Mouse (Mus musculus) megakaryocyte, embryonic 14.5 days (primary cell): Measurements from ENCODE around the gene Pklr.

ENCODE experiments used
- FLI1 ChIP-seq: IDR thresholded peaks from 2 replicates; pipeline ENCODE4 v1.6.1; 2012; ENCODE audit warnings: low read length, inconsistent platforms, mixed read lengths
- GATA1 ChIP-seq: IDR thresholded peaks from 3 replicates; pipeline ENCODE4 v1.6.1; 2012; ENCODE audit warnings: mixed read lengths, low read length, inconsistent platforms, borderline replicate concordance

DNA sequence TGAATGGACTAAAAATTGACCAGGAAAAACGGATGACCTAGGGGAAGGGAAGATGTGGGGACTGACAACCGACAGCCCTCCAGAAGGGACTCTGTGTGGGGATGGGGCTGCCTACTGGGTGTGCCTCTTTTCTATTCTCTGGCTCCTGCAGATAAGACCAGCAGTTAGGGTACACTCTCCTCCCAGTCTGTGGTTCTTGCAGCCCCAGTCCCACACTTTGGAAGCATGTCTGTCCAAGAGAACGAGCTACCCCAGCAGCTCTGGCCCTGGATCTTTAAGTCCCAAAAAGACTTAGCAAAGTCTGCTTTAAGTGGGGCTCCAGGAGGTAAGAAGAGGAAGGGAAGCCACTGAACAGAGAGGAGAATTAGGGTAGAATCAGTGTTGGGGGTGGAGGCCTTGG, at the start of gene Pklr:
- TF ChIP-seq GATA1, result no peak
- no peak for TF ChIP-seq FLI1
